13 mouse cellular contexts compared by ENCODE assay signal in genomic region chr14:17410752-17411151, GRCm38 (mm10).
DNase-seq lines count a peak whose midpoint lies in the region; ATAC-seq and TF ChIP-seq lines count a peak whose summit lies in the region.
"Had no signal": no experiment of that assay in that cellular context is flagged by ENCODE, and none has a peak within 500 bp of the region (broad histone marks: within the 10 kb centered on the region; RNA-seq: fewer than 3 reads in every experiment).

No protein-coding gene starts in this region.

- H3K36me3 ChIP-seq in forebrain, embryonic 11.5 days (ENCODE audit: control insufficient read depth, insufficient read depth, low read length): no peaks in the 10 kb centered on the region
- no peaks in the 10 kb centered on the region for H3K36me3 ChIP-seq in forebrain, embryonic 15.5 days
- H3K36me3 ChIP-seq in embryonic facial prominence, embryonic 14.5 days (ENCODE audit: control insufficient read depth, insufficient read depth, low read length): no peaks in the 10 kb centered on the region
- H3K36me3 ChIP-seq in kidney, adult 2 months (ENCODE audit: control insufficient read depth, insufficient read depth, low read length): no peaks in the 10 kb centered on the region

- no peak overlapping the region for H3K9ac ChIP-seq in forebrain, embryonic 11.5 days (ENCODE audit: low read length)
- no peak overlapping the region for H3K9ac ChIP-seq in forebrain, embryonic 15.5 days (replicated peaks)
- H3K9ac ChIP-seq in embryonic facial prominence, embryonic 14.5 days (ENCODE audit: low read depth, low read length): no peak overlapping the region

- intact Hi-C loops in left cerebral cortex, adult 2 months (cut with DNase I): no loop called here

- ATAC-seq in forebrain, embryonic 11.5 days (replicated peaks; ENCODE audit: low FRiP score): peak; percentile 71
- ATAC-seq in forebrain, embryonic 15.5 days (replicated peaks): no peak
- no peak for ATAC-seq in embryonic facial prominence, embryonic 14.5 days (ENCODE audit: low read depth)
- ATAC-seq: Patski had no signal

- no peak for TF ChIP-seq CTCF in left cerebral cortex, adult 2 months (IDR thresholded peaks at IDR 0.05)
- no peak for TF ChIP-seq CTCF in kidney, adult 2 months (conservative IDR thresholded peaks at IDR 0.05; ENCODE audit: insufficient read depth, insufficient read length, low read depth, low read length)

- H3K4me1 ChIP-seq in forebrain, embryonic 11.5 days (replicated peaks; ENCODE audit: control insufficient read depth, insufficient read depth, low read length): no peaks in the 10 kb centered on the region
- no peaks in the 10 kb centered on the region for H3K4me1 ChIP-seq in forebrain, embryonic 15.5 days
- 0 out of 2 replicates have a peak, but pooled peaks cover 3% of the 10 kb centered on the region for H3K4me1 ChIP-seq in embryonic facial prominence, embryonic 14.5 days (ENCODE audit: control insufficient read depth, insufficient read depth, low read length)
- H3K4me1 ChIP-seq in kidney, adult 2 months (ENCODE audit: control insufficient read depth, insufficient read depth, low read length): peaks cover 5% of the 10 kb centered on the region; the same call in 1 of the 2 replicates

- no peaks in the 10 kb centered on the region for H3K27me3 ChIP-seq in forebrain, embryonic 11.5 days (ENCODE audit: control insufficient read depth, insufficient read depth, low read length)
- H3K27me3 ChIP-seq in forebrain, embryonic 15.5 days: no peaks in the 10 kb centered on the region
- no peaks in the 10 kb centered on the region for H3K27me3 ChIP-seq in embryonic facial prominence, embryonic 14.5 days (replicated peaks; ENCODE audit: control insufficient read depth, insufficient read depth, low read length)
- H3K27me3 ChIP-seq in kidney, adult 2 months (replicated peaks; ENCODE audit: control insufficient read depth, insufficient read depth, low read length): no peaks in the 10 kb centered on the region
- H3K27me3 ChIP-seq: Patski had no signal

- no peak overlapping the region for H3K4me3 ChIP-seq in forebrain, embryonic 11.5 days (ENCODE audit: low read depth, low read length)
- H3K4me3 ChIP-seq in forebrain, embryonic 15.5 days: no peak overlapping the region
- H3K4me3 ChIP-seq in embryonic facial prominence, embryonic 14.5 days (ENCODE audit: low read depth, low read length): no peak overlapping the region
- no peak overlapping the region for H3K4me3 ChIP-seq in left cerebral cortex, adult 2 months
- H3K4me3 ChIP-seq in kidney, adult 2 months (ENCODE audit: insufficient read depth, low read depth, low read length): no peak overlapping the region

- DNase-seq in forebrain, embryonic 11.5 days (ENCODE audit: low spot score): no peak
- peak; percentile 21 for DNase-seq in 3T3-L1 (ENCODE audit: low read depth, low spot score)
- peak; percentile 26 for DNase-seq in embryonic facial prominence, embryonic 14.5 days (ENCODE audit: low spot score)
- DNase-seq in lung, postnatal 36 days: peak; percentile 82
- no peak for DNase-seq in gastrocnemius, adult 8-10 months (ENCODE audit: low spot score in 2 of 2)
- DNase-seq in left cerebral cortex, adult 2 months (ENCODE audit: extremely low spot score in 1 of 2, low spot score in 2 of 2): no peak
- DNase-seq in kidney, adult 2 months: no peak
- DNase-seq: adrenal gland, postnatal 14 days; cerebellum, adult 9-11 months; heart, postnatal 10 days; kidney, postnatal 25 days had no signal

- WGBS in forebrain, embryonic 11.5 days: 28% methylated on average over 3 of the region's 3 CpGs
- 33% methylated on average over 3 of the region's 3 CpGs for WGBS in forebrain, embryonic 15.5 days
- WGBS in embryonic facial prominence, embryonic 14.5 days: 27% methylated on average over 3 of the region's 3 CpGs
- 60% methylated on average over 3 of the region's 3 CpGs for WGBS in kidney, adult 2 months

- H3K4me2 ChIP-seq in forebrain, embryonic 11.5 days (ENCODE audit: low read depth, low read length, severe bottlenecking): no peak overlapping the region
- no peak overlapping the region for H3K4me2 ChIP-seq in forebrain, embryonic 15.5 days (replicated peaks)
- H3K4me2 ChIP-seq in embryonic facial prominence, embryonic 14.5 days (ENCODE audit: low read depth, low read length): no peak overlapping the region

- H3K9me3 ChIP-seq in forebrain, embryonic 11.5 days (ENCODE audit: control insufficient read depth, low read length): no peaks in the 10 kb centered on the region
- no peaks in the 10 kb centered on the region for H3K9me3 ChIP-seq in forebrain, embryonic 15.5 days
- no peaks in the 10 kb centered on the region for H3K9me3 ChIP-seq in embryonic facial prominence, embryonic 14.5 days (ENCODE audit: control insufficient read depth, low read length)

- H3K27ac ChIP-seq in forebrain, embryonic 11.5 days (ENCODE audit: low read depth, low read length): no peak overlapping the region
- no peak overlapping the region for H3K27ac ChIP-seq in forebrain, embryonic 15.5 days (replicated peaks)
- no peak overlapping the region for H3K27ac ChIP-seq in embryonic facial prominence, embryonic 14.5 days (replicated peaks; ENCODE audit: low read depth, low read length)
- H3K27ac ChIP-seq in left cerebral cortex, adult 2 months: no peak overlapping the region
- H3K27ac ChIP-seq in kidney, adult 2 months (ENCODE audit: insufficient read depth, low read depth, low read length): no peak overlapping the region

- no peak for TF ChIP-seq POLR2A in kidney, adult 2 months (IDR thresholded peaks at IDR 0.05; ENCODE audit: low read depth, low read length)

Comparison
In these comparisons a context has a peak if more than half of its experiments do, and no peak if none do; other contexts are left out.
1. DNase-seq: peak in 3T3-L1 (single experiment), embryonic facial prominence, embryonic 14.5 days (single experiment) and lung, postnatal 36 days (single experiment); none in forebrain, embryonic 11.5 days (single experiment), gastrocnemius, adult 8-10 months (0 of 2), left cerebral cortex, adult 2 months (0 of 2) and kidney, adult 2 months (single experiment).